Mouse (Mus musculus) forebrain, embryonic 16.5 days (tissue): ENCODE results near the gene Nbeal1. TPM values are rescaled to one million over a fixed set of nuclear protein-coding genes. Genes with fewer than 3 reads are reported as not detected.
A peak's percentile ranks its signal among the peaks of the same experiment; 100 is the strongest.

ENCODE experiments used
- ATAC-seq: fragments of 200-750 bp; cut with Nextera tagmentation; 2 replicates; pipeline ENCODE4 v1.8.0; 2017; ENCODE audit warnings: mild to moderate bottlenecking, moderate library complexity
- H3K27ac ChIP-seq: fragments of 300-500 bp; sonication (generic); 2 replicates; pipeline ENCODE4 v1.5.1; 2014; ENCODE audit warnings: low read length, control low read depth
- H3K27me3 ChIP-seq: fragments of 300-500 bp; sonication (generic); replicated peaks from 2 replicates; pipeline ENCODE4 v1.6.1; 2014; ENCODE audit warnings: low read length; ENCODE audit not compliant: control insufficient read depth, insufficient read depth
- H3K36me3 ChIP-seq: fragments of 300-500 bp; sonication (generic); 2 replicates; pipeline ENCODE4 v1.6.1; 2014; ENCODE audit not compliant: control insufficient read depth, insufficient read depth
- H3K4me1 ChIP-seq: fragments of 300-500 bp; sonication (generic); replicated peaks from 2 replicates; pipeline ENCODE4 v1.6.1; 2014; ENCODE audit warnings: low read length; ENCODE audit not compliant: control insufficient read depth, insufficient read depth
- H3K4me2 ChIP-seq: fragments of 300-500 bp; sonication (generic); 2 replicates; pipeline ENCODE4 v1.6.1; 2014; ENCODE audit warnings: mild to moderate bottlenecking, low read length, control low read depth
- H3K4me3 ChIP-seq: fragments of 300-500 bp; sonication (generic); replicated peaks from 2 replicates; pipeline ENCODE4 v1.5.1; 2014; ENCODE audit warnings: mild to moderate bottlenecking, low read length, control low read depth
- H3K9ac ChIP-seq: fragments of 300-500 bp; sonication (generic); replicated peaks from 2 replicates; pipeline ENCODE4 v1.6.1; 2014; ENCODE audit warnings: low read depth, low read length, control low read depth
- H3K9me3 ChIP-seq: fragments of 300-500 bp; sonication (generic); 2 replicates; pipeline ENCODE4 v1.6.1; 2016; ENCODE audit warnings: low read length; ENCODE audit not compliant: control insufficient read depth
- WGBS: fragments of 180-500 bp; shearing (Covaris S2); extraction: QIAGEN DNeasy Blood & Tissue Kit; methylation state at CpG from one replicate; pipeline ENCODE4 v1.1.7; 2014; 5-methylcytosine and 5-hydroxymethylcytosine counted together
- polyA plus RNA-seq: library from polyadenylated mRNA; unstranded; fragments of >200 nt; fragmentation: Nextera tagmentation; extraction: Ambion mirVana; gene quantifications from 2 replicates; pipeline ENCODE4 v1.2.1, GENCODE M21; 2015

Gene Nbeal1
- polyA plus RNA-seq = 8.9 and 9.8 TPM in 2 replicates

- H3K4me3 ChIP-seq = peak within 1 kb of the TSS; percentile 61
- H3K27me3 ChIP-seq = no peaks in the 10 kb centered on the region
- H3K9me3 ChIP-seq = no peaks in the 10 kb centered on the region
- H3K36me3 ChIP-seq = no peaks in the 10 kb centered on the region
- H3K4me2 ChIP-seq = peak within 1 kb of the TSS; percentile 75
- H3K4me1 ChIP-seq = peaks cover 6% of the 10 kb centered on the region
- peak within 1 kb of the TSS; percentile 90 for H3K27ac ChIP-seq
- peak within 1 kb of the TSS; percentile 91 for H3K9ac ChIP-seq
- peak; percentile 99 for ATAC-seq
- WGBS = under 1% methylated on average over 61 of the region's 74 CpGs
Measured at GRCm38 (mm10) chr1:60179932-60180783, at the start of gene Nbeal1. TSS of gene Nbeal1 (plus strand) at chr1:60180599.

- Histone ChIP-seq H3K36me3 (no peaks in the 10 kb centered on the region), H3K9ac (no peak overlapping the region), H3K27ac (no peak overlapping the region), H3K4me2 (no peak overlapping the region), H3K4me1 (no peaks in the 10 kb centered on the region), H3K27me3 (no peaks in the 10 kb centered on the region), H3K4me3 (no peak overlapping the region), H3K9me3 (no peaks in the 10 kb centered on the region)
- no peak for ATAC-seq
- WGBS = 36% methylated on average over 9 of the region's 9 CpGs
Measured at GRCm38 (mm10) chr1:60137346-60137745, 43.1 kb upstream of the Nbeal1 start.

GRCm38 (mm10) chr1:60152700-60153099 lies 27.7 kb upstream of the Nbeal1 start:
- no peak for ATAC-seq
- 65% methylated on average over 5 of the region's 5 CpGs for WGBS
- no peak overlapping the region for H3K4me3 ChIP-seq

DNA sequence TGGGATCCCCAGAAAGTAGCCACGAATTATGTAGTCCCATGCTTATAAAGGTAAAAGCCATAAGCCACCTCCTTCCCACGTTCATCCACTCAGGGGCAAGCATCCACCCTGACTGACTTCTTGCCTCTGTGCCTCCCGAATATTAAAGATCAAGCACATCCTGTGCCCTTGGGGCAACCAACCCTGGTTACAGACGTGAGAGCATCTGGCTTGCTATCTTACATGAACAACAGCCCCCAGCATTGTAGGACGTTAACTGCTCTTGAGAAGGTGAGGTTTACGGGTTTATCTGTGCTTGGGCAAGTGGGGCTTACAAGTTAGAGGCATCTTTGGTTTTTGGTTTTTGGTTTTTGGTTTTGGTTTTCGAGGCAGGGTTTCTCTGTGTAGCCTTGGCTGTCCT lies 23.7 kb upstream of the Nbeal1 start:
- WGBS = 90% methylated on average over 7 of the region's 7 CpGs
- Histone ChIP-seq H3K9ac (no peak overlapping the region), H3K4me3 (no peak overlapping the region), H3K9me3 (no peaks in the 10 kb centered on the region), H3K4me2 (no peak overlapping the region), H3K4me1 (no peaks in the 10 kb centered on the region), H3K27ac (no peak overlapping the region), H3K27me3 (no peaks in the 10 kb centered on the region), H3K36me3 (no peaks in the 10 kb centered on the region)
- no peak for ATAC-seq

More at GRCm38 (mm10) chr1:60152700-60153099, 27.7 kb upstream of the Nbeal1 start:
- no peak overlapping the region for H3K27ac ChIP-seq
- no peak overlapping the region for H3K9ac ChIP-seq
- no peaks in the 10 kb centered on the region for H3K27me3 ChIP-seq
- H3K4me1 ChIP-seq = no peaks in the 10 kb centered on the region
- H3K4me2 ChIP-seq = no peak overlapping the region
- no peaks in the 10 kb centered on the region for H3K36me3 ChIP-seq
- no peaks in the 10 kb centered on the region for H3K9me3 ChIP-seq

GRCm38 (mm10) chr1:60158411-60158810 lies 22.0 kb upstream of the Nbeal1 start:
- Histone ChIP-seq H3K4me2 (no peak overlapping the region), H3K9ac (no peak overlapping the region), H3K4me1 (no peaks in the 10 kb centered on the region), H3K9me3 (no peaks in the 10 kb centered on the region), H3K36me3 (no peaks in the 10 kb centered on the region), H3K27me3 (no peaks in the 10 kb centered on the region), H3K27ac (no peak overlapping the region), H3K4me3 (no peak overlapping the region)
- no peak for ATAC-seq
- 67% methylated on average over 3 of the region's 3 CpGs for WGBS

- no peak overlapping the region for H3K4me2 ChIP-seq
- no peaks in the 10 kb centered on the region for H3K27me3 ChIP-seq
- no peaks in the 10 kb centered on the region for H3K9me3 ChIP-seq
- ATAC-seq = no peak
- 92% methylated on average over 3 of the region's 3 CpGs for WGBS
- no peak overlapping the region for H3K9ac ChIP-seq
- no peaks in the 10 kb centered on the region for H3K36me3 ChIP-seq
- no peak overlapping the region for H3K27ac ChIP-seq
- no peaks in the 10 kb centered on the region for H3K4me1 ChIP-seq
- no peak overlapping the region for H3K4me3 ChIP-seq
Measured at GRCm38 (mm10) chr1:60163676-60164075, 16.7 kb upstream of the Nbeal1 start.

GRCm38 (mm10) chr1:60169626-60170025 lies 10.8 kb upstream of the Nbeal1 start:
- no peak overlapping the region for H3K9ac ChIP-seq
- no peaks in the 10 kb centered on the region for H3K27me3 ChIP-seq
- 83% methylated on average over 2 of the region's 2 CpGs for WGBS
- no peak overlapping the region for H3K4me3 ChIP-seq
- no peaks in the 10 kb centered on the region for H3K36me3 ChIP-seq
- H3K4me1 ChIP-seq = no peaks in the 10 kb centered on the region
- no peaks in the 10 kb centered on the region for H3K9me3 ChIP-seq
- H3K4me2 ChIP-seq = no peak overlapping the region
- no peak overlapping the region for H3K27ac ChIP-seq
- ATAC-seq = no peak

DNA sequence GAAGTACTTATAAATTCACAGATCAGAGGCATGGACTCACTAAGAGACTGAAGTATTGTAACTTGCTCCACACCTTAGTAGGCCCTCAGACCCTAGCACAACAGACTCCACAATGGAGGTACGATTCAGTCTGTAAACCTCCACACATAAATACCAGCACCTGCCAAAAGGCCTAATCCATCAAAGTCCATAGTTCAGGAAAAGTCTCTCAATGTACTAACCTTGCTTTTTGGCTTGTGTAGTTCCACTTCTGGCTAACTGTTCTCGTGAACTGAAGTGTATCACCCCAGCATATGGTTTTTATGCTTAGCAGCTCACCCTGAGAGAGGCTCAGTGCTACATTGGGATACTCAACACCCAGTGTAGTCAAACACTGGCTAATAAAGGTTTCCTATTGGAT lies 10.1 kb upstream of the Nbeal1 start:
- no peak for ATAC-seq
- no peaks in the 10 kb centered on the region for H3K27me3 ChIP-seq
- no peak overlapping the region for H3K9ac ChIP-seq
- whole genome bisulfite sequencing = 79% methylated on average over 2 of the region's 2 CpGs
- H3K27ac ChIP-seq = no peak overlapping the region
- H3K4me1 ChIP-seq = no peaks in the 10 kb centered on the region
- no peaks in the 10 kb centered on the region for H3K9me3 ChIP-seq
- H3K4me2 ChIP-seq = no peak overlapping the region
- no peak overlapping the region for H3K4me3 ChIP-seq
- no peaks in the 10 kb centered on the region for H3K36me3 ChIP-seq

- H3K4me1 ChIP-seq = no peaks in the 10 kb centered on the region
- ATAC-seq = no peak
- no peaks in the 10 kb centered on the region for H3K36me3 ChIP-seq
- H3K27ac ChIP-seq = no peak overlapping the region
- 88% methylated on average over 3 of the region's 3 CpGs for WGBS
- H3K27me3 ChIP-seq = no peaks in the 10 kb centered on the region
- H3K9ac ChIP-seq = no peak overlapping the region
- H3K4me2 ChIP-seq = no peak overlapping the region
- no peaks in the 10 kb centered on the region for H3K9me3 ChIP-seq
- H3K4me3 ChIP-seq = no peak overlapping the region
Measured at GRCm38 (mm10) chr1:60173119-60173518, 7.3 kb upstream of the Nbeal1 start.
